Mouse (Mus musculus) left cerebral cortex, adult 9 months (tissue): ENCODE data around the gene Hpn.
A peak's percentile ranks its signal among the peaks of the same experiment; 100 is the strongest.

Experiments used
- DNase-seq, 2 experiments: peaks; one replicate each; pipeline ENCODE4 v3.0.0; 2022; ENCODE audit warnings: low spot score in 2 of 2

Hpn gene

GRCm38 (mm10) chr7:31115182-31115581 lies at the start of gene Hpn:
Hpn (minus strand) TSS chr7:31115290.
- DNase-seq, result no peak

- no peak for DNase-seq
These were observed 49.7 kb upstream of the Hpn start for GRCm38 (mm10) chr7:31164748-31165147.

GRCm38 (mm10) chr7:31163666-31164577 lies 48.8 kb upstream of the Hpn start:
- no peak for DNase-seq

- DNase-seq, result no peak
These were observed 47.2 kb upstream of the Hpn start for GRCm38 (mm10) chr7:31162324-31162723.

GRCm38 (mm10) chr7:31161831-31162230 lies 46.7 kb upstream of the Hpn start:
- DNase-seq, result no peak

- no peak for DNase-seq
These were observed 46.2 kb upstream of the Hpn start for GRCm38 (mm10) chr7:31161246-31161645.

- no peak for DNase-seq
These were observed 45.7 kb upstream of the Hpn start for GRCm38 (mm10) chr7:31160763-31161162.

GRCm38 (mm10) chr7:31156034-31156928 lies 41.2 kb upstream of the Hpn start:
- no peak for DNase-seq

GRCm38 (mm10) chr7:31155296-31156033 lies 40.4 kb upstream of the Hpn start, which contains the start of gene Gramd1a:
Gramd1a (minus strand) TSS chr7:31155896.
- DNase-seq, result no peak

GRCm38 (mm10) chr7:31153536-31154320 lies 38.6 kb upstream of the Hpn start:
- DNase-seq, result no peak

GRCm38 (mm10) chr7:31151301-31152241 lies 36.5 kb upstream of the Hpn start:
- DNase-seq, result no peak

GRCm38 (mm10) chr7:31150566-31151300 lies 35.6 kb upstream of the Hpn start:
- peak; percentile 67 to 84 for DNase-seq

GRCm38 (mm10) chr7:31149751-31150565 lies 34.9 kb upstream of the Hpn start:
- peak in 1 of 2 experiments; percentile 55 for DNase-seq

- DNase-seq, result no peak
These were observed 34.2 kb upstream of the Hpn start for GRCm38 (mm10) chr7:31149271-31149670.

GRCm38 (mm10) chr7:31148756-31149155 lies 33.7 kb upstream of the Hpn start:
- peak in 1 of 2 experiments; percentile 38 for DNase-seq

GRCm38 (mm10) chr7:31148086-31148485 lies 33.0 kb upstream of the Hpn start:
- no peak for DNase-seq

- DNase-seq, result no peak
These were observed 30.6 kb upstream of the Hpn start for GRCm38 (mm10) chr7:31145596-31146160.

- no peak for DNase-seq
These were observed 29.8 kb upstream of the Hpn start for GRCm38 (mm10) chr7:31144886-31145285.
